Mouse (Mus musculus) cerebellum, postnatal 25 days (tissue): ENCODE data around the gene Gm7233.
"Not testable (repeated sequence)": the region's sequence is repeated elsewhere in the genome, so short reads cannot be mapped to it uniquely, and the experiment has no call there.

Source experiments
- DNase-seq, 2 experiments: peaks; one replicate each; pipeline ENCODE4 v3.0.0; 2021; ENCODE audit warnings: mixed read lengths in 2 of 2

The Gm7233 gene

DNA sequence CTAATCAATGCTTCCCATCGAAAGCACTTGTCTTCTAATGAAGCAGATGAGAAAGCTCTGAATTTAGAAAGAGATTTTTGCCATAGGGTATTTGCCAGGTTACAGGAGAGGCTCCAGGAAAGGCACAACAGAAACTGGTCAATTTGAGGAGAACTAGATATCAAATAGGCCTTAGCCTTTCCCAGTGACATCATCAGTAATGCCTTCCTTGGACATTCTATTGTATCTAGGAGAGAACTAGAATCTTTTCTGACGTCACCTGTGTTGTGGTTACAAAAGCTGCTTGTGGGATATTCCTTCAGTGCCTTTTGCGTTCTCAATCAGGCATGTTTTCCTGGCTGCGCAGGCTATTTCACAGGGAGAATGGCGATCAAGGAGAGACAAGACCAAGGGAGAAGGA is at the start of gene Gm7233:
Gene Gm7233 (plus strand): TSS at position 301 of the 400 bp plus-strand sequence.
- not testable (repeated sequence) for DNase-seq

- not testable (repeated sequence) for DNase-seq
Measured at GRCm38 (mm10) chr14:43167189-43167588, 12.5 kb upstream of the Gm7233 start.

- not testable (repeated sequence) for DNase-seq
Measured at GRCm38 (mm10) chr14:43167942-43168341, 11.7 kb upstream of the Gm7233 start.

DNA sequence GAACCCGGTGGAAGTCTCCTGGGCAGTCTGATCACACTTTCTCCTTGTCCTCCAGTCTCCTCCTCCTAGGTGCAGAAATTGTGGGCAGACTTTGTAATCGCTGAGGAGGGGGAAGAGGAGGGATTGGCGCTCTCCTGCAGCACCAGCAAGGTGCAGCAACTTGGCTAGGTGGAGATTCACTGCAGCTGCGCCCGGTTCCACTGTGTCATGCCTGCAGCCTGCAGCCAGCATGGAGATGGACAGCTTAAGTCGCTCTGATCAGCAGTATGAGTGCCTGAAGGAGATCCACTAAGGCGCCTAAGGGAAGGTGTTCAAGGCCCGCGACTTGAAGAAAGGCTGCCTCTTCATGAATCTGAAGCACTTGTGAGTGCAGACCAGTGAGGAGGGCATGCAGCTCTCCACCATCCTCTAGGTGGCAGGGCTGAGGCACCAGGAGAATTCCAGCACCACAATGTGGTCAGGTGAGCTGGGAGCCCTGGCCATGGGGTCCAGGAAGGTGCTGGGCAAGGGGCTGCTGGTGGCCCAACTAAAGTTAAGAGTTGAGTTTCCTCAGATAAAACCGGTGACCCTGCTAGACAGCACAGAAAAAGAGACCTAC is 11.0 kb upstream of the Gm7233 start:
- DNase-seq: not testable (repeated sequence)

DNA sequence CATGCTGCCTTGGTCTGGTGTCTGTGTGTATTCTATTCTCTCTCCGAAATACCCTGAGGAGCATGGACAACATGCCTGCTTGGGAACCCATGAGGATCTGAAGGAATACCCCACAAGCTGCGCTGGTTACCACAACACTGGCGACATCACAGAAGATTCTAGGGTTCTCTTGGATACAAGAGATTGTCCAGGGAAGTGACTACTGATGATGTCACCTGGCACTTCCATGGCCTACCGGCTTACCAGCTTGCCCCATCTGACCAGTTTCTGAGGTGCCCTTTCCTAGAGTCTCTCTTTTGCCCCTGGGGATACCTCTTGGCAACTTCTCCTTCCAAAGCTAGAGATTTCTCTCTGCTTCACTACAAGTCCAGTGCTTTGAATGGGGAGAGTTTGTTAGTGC is 55.5 kb downstream of the Gm7233 start, which contains the start of gene Gm8122:
Gene Gm8122 (minus strand): TSS at position 101 of the 400 bp plus-strand sequence.
- not testable (repeated sequence) for DNase-seq
